Mouse (Mus musculus) liver, postnatal 0 days (tissue): ENCODE results near the gene 3110040M04Rik. TPM values are rescaled to one million over a fixed set of nuclear protein-coding genes. Genes with fewer than 3 reads are reported as not detected.
A peak's percentile ranks its signal among the peaks of the same experiment; 100 is the strongest.
"Not testable (repeated sequence)": the region's sequence is repeated elsewhere in the genome, so short reads cannot be mapped to it uniquely, and the experiment has no call there.

Experiments
- ATAC-seq: fragments of 200-750 bp; cut with Nextera tagmentation; 2 replicates; pipeline ENCODE4 v1.8.0; 2017; ENCODE audit warnings: mild to moderate bottlenecking, moderate library complexity
- DNase-seq: peaks from one replicate; pipeline ENCODE4 v3.0.0-alpha.2; 2016
- H3K27ac ChIP-seq: fragments of 300-500 bp; sonication (generic); 2 replicates; pipeline ENCODE4 v1.5.1; 2014; ENCODE audit warnings: antibody characterized with exemption, moderate library complexity, mild to moderate bottlenecking, low read depth
- H3K27me3 ChIP-seq: fragments of 300-500 bp; sonication (generic); 2 replicates; pipeline ENCODE4 v1.6.1; 2014; ENCODE audit warnings: low read length, control low read depth, mixed read lengths; ENCODE audit not compliant: insufficient read depth
- H3K36me3 ChIP-seq: fragments of 300-500 bp; sonication (generic); replicated peaks from 2 replicates; pipeline ENCODE4 v1.6.1; 2014; ENCODE audit warnings: mild to moderate bottlenecking, control low read depth, low read length, moderate library complexity, mixed read lengths; ENCODE audit not compliant: insufficient read depth
- H3K4me1 ChIP-seq: fragments of 300-500 bp; sonication (generic); 2 replicates; pipeline ENCODE4 v1.6.1; 2014; ENCODE audit warnings: antibody characterized with exemption, mild to moderate bottlenecking, control low read depth; ENCODE audit not compliant: insufficient read depth
- H3K4me2 ChIP-seq: fragments of 300-500 bp; sonication (generic); 2 replicates; pipeline ENCODE4 v1.6.1; 2014; ENCODE audit warnings: low read depth, mild to moderate bottlenecking, low read length, moderate library complexity, mixed read lengths
- H3K4me3 ChIP-seq: fragments of 300-500 bp; sonication (generic); 2 replicates; pipeline ENCODE4 v1.5.1; 2014; ENCODE audit warnings: low read depth, low read length
- H3K9ac ChIP-seq: fragments of 300-500 bp; sonication (generic); replicated peaks from 2 replicates; pipeline ENCODE4 v1.6.1; 2014; ENCODE audit warnings: mild to moderate bottlenecking, moderate library complexity
- H3K9me3 ChIP-seq: fragments of 300-500 bp; sonication (generic); 2 replicates; pipeline ENCODE4 v1.6.1; 2016; ENCODE audit warnings: mild to moderate bottlenecking, control low read depth, low read length, mixed read lengths
- CTCF ChIP-seq: sonication (generic); IDR thresholded peaks from 2 replicates; pipeline ENCODE4 v1.5.1; 2016; ENCODE audit warnings: antibody characterized with exemption, low read depth
- EP300 ChIP-seq: IDR thresholded peaks from 2 replicates; pipeline ENCODE4 v1.6.1; 2016; ENCODE audit warnings: antibody characterized with exemption, low read depth, mild to moderate bottlenecking
- WGBS: fragments of 180-500 bp; shearing (Covaris S2); extraction: QIAGEN DNeasy Blood & Tissue Kit; methylation state at CpG from one replicate; pipeline ENCODE4 v1.1.7; 2014; ENCODE audit not compliant: insufficient replicate concordance; 5-methylcytosine and 5-hydroxymethylcytosine counted together
- polyA plus RNA-seq: library from polyadenylated mRNA; unstranded; fragments of >200 nt; fragmentation: Nextera tagmentation; extraction: Ambion mirVana; gene quantifications from 2 replicates; pipeline ENCODE4 v1.2.1, GENCODE M21; 2015

Gene 3110040M04Rik
- polyA plus RNA-seq, 1 experiment from 2014 or later, result 0.28 TPM

- ATAC-seq (peak; percentile 70), DNase-seq (no peak)
- Histone ChIP-seq H3K9me3 (no peaks in the 10 kb centered on the region), H3K27me3 (no peaks in the 10 kb centered on the region), H3K4me3 (peak overlapping the region; percentile 19), H3K9ac (no peak overlapping the region), H3K4me1 (peaks cover 19% of the 10 kb centered on the region), H3K27ac (peak overlapping the region; percentile 80), H3K4me2 (peak overlapping the region; percentile 60), H3K36me3 (no peaks in the 10 kb centered on the region)
- TF ChIP-seq EP300, result no peak
- no peak for TF ChIP-seq CTCF
- WGBS, result 15% methylated on average over 4 of the region's 4 CpGs
Observed at GRCm38 (mm10) chr1:151177937-151178271, 26.0 kb upstream of the 3110040M04Rik start.

- H3K27me3 ChIP-seq, result no peaks in the 10 kb centered on the region
- no peaks in the 10 kb centered on the region for H3K9me3 ChIP-seq
- DNase-seq (no peak), ATAC-seq (no peak)
- H3K4me3 ChIP-seq, result no peak overlapping the region
- H3K4me2 ChIP-seq, result no peak overlapping the region; the same call in 1 of the 2 replicates
- H3K36me3 ChIP-seq, result no peaks in the 10 kb centered on the region
- 0 out of 2 replicates have a peak overlapping the region, but pooled peaks have one; percentile 80 for H3K27ac ChIP-seq
- TF ChIP-seq EP300 (no peak), CTCF (no peak)
- H3K9ac ChIP-seq, result no peak overlapping the region
- H3K4me1 ChIP-seq, result peaks cover 19% of the 10 kb centered on the region
- 84% methylated on average over 2 of the region's 2 CpGs for WGBS
Observed at GRCm38 (mm10) chr1:151178505-151179083, 25.3 kb upstream of the 3110040M04Rik start.

- Histone ChIP-seq H3K9ac (no peak overlapping the region), H3K27ac (no peak overlapping the region), H3K36me3 (no peaks in the 10 kb centered on the region), H3K4me3 (no peak overlapping the region), H3K4me2 (no peak overlapping the region), H3K27me3 (no peaks in the 10 kb centered on the region), H3K9me3 (no peaks in the 10 kb centered on the region), H3K4me1 (peaks cover 19% of the 10 kb centered on the region)
- no peak for DNase-seq
- TF ChIP-seq EP300 (peak; percentile 58), CTCF (no peak)
- 59% methylated on average over 2 of the region's 2 CpGs for WGBS
- ATAC-seq, result no peak
Observed at GRCm38 (mm10) chr1:151180167-151180566, 23.8 kb upstream of the 3110040M04Rik start.

- H3K4me2 ChIP-seq, H3K36me3 ChIP-seq, H3K9me3 ChIP-seq, H3K9ac ChIP-seq, DNase-seq, H3K4me3 ChIP-seq, ATAC-seq, H3K27ac ChIP-seq, H3K27me3 ChIP-seq: not testable (repeated sequence)
- WGBS, result no CpG with 5 or more reads among the region's 7 CpGs
- peaks cover 15% of the 10 kb centered on the region for H3K4me1 ChIP-seq
Observed at GRCm38 (mm10) chr1:151182266-151182665, 21.7 kb upstream of the 3110040M04Rik start, which contains the start of gene Gm47985. Gene Gm47985, plus strand, starts transcription at chr1:151182537.

- 67% methylated on average over 3 of the region's 3 CpGs for WGBS
- ATAC-seq, H3K4me3 ChIP-seq: not testable (repeated sequence)
Observed at GRCm38 (mm10) chr1:151186186-151186585, 17.7 kb upstream of the 3110040M04Rik start.

GRCm38 (mm10) chr1:151186879-151187424, 17.0 kb upstream of the 3110040M04Rik start:
- WGBS, result 70% methylated on average over 4 of the region's 4 CpGs
- not testable (repeated sequence) for H3K4me1 ChIP-seq, H3K9me3 ChIP-seq, DNase-seq, H3K27me3 ChIP-seq, H3K9ac ChIP-seq, H3K36me3 ChIP-seq, H3K4me2 ChIP-seq, ATAC-seq, H3K27ac ChIP-seq, H3K4me3 ChIP-seq

More at GRCm38 (mm10) chr1:151186186-151186585, 17.7 kb upstream of the 3110040M04Rik start:
- not testable (repeated sequence) for H3K9ac ChIP-seq, H3K4me2 ChIP-seq, DNase-seq, H3K27ac ChIP-seq, H3K4me1 ChIP-seq, H3K27me3 ChIP-seq, H3K9me3 ChIP-seq, H3K36me3 ChIP-seq

- Histone ChIP-seq H3K4me2 (no peak overlapping the region), H3K4me1 (no peaks in the 10 kb centered on the region), H3K36me3 (no peaks in the 10 kb centered on the region), H3K9ac (no peak overlapping the region), H3K27ac (no peak overlapping the region), H3K9me3 (no peaks in the 10 kb centered on the region), H3K4me3 (no peak overlapping the region), H3K27me3 (no peaks in the 10 kb centered on the region)
- ATAC-seq (no peak), DNase-seq (no peak)
- 82% methylated on average over 4 of the region's 4 CpGs for WGBS
- TF ChIP-seq CTCF, result no peak
- no peak for TF ChIP-seq EP300
Observed at GRCm38 (mm10) chr1:151188469-151188868, 15.5 kb upstream of the 3110040M04Rik start.

GRCm38 (mm10) chr1:151192075-151192474, 11.8 kb upstream of the 3110040M04Rik start, which contains the start of gene Gm8947:
Gene Gm8947, plus strand, starts transcription at chr1:151192376.
- no CpG with 5 or more reads among the region's 7 CpGs for WGBS
- 0 out of 2 replicates have a peak, but pooled peaks have one; percentile 50 for ATAC-seq

GRCm38 (mm10) chr1:151192739-151193138, 11.2 kb upstream of the 3110040M04Rik start:
- not testable (repeated sequence) for H3K9me3 ChIP-seq, H3K4me1 ChIP-seq, H3K27me3 ChIP-seq, H3K36me3 ChIP-seq, H3K9ac ChIP-seq, ATAC-seq, H3K4me2 ChIP-seq, DNase-seq, H3K4me3 ChIP-seq, H3K27ac ChIP-seq
- WGBS, result 90% methylated on average over 13 of the region's 15 CpGs

More at GRCm38 (mm10) chr1:151192075-151192474, 11.8 kb upstream of the 3110040M04Rik start, which contains the start of gene Gm8947:
- H3K9me3 ChIP-seq, H3K36me3 ChIP-seq, H3K4me1 ChIP-seq, H3K4me2 ChIP-seq, H3K27ac ChIP-seq, H3K4me3 ChIP-seq, H3K9ac ChIP-seq, DNase-seq, H3K27me3 ChIP-seq: not testable (repeated sequence)
